Mouse (Mus musculus) lung, adult 10 weeks (tissue): ENCODE data around the gene Adh5. TPM values are rescaled to one million over a fixed set of nuclear protein-coding genes. Genes with fewer than 3 reads are reported as not detected.

Experiments used
- polyA plus RNA-seq: library from polyadenylated mRNA; stranded (reverse); fragments of 350-450 nt; fragmentation: Illumina TruSeq; extraction: RNeasy Lipid Tissue Mini Kit (QIAGEN cat#74804); gene quantifications from one replicate; pipeline ENCODE4 v1.2.3, GENCODE M21; 2014; ENCODE audit warnings: low read depth, low replicate concordance; ENCODE audit not compliant: insufficient read depth

Gene Adh5
- 64.0 TPM for polyA plus RNA-seq

GRCm38 (mm10) chr3:138442612-138443464 is at the start of gene Adh5:
Gene Adh5 (plus strand): TSS chr3:138443093.

GRCm38 (mm10) chr3:138415121-138415690 is 27.7 kb upstream of the Adh5 start, which contains the start of gene Adh4:
Gene Adh4 (plus strand): TSS chr3:138415466.

GRCm38 (mm10) chr3:138489327-138490033 is 46.6 kb downstream of the Adh5 start, which contains the start of gene Metap1:
Gene Metap1 (minus strand): TSS chr3:138489515.

Other genes with a start within 250 kb of the Adh5 start
- not detected for gene 4930579F01Rik, start 249.3 kb upstream of the Adh5 start, polyA plus RNA-seq
- 11.1 TPM for gene Adh7, start 225.3 kb upstream of the Adh5 start, polyA plus RNA-seq
- 162 TPM for gene Adh1, start 182.1 kb upstream of the Adh5 start, polyA plus RNA-seq
- gene Adh6a, start 129.8 kb upstream of the Adh5 start, polyA plus RNA-seq: not detected
- gene Adh6b, start 101.3 kb upstream of the Adh5 start, polyA plus RNA-seq: 0.40 TPM
- gene Adh4, start 27.6 kb upstream of the Adh5 start, polyA plus RNA-seq: not detected
- gene Metap1, start 46.4 kb downstream of the Adh5 start, polyA plus RNA-seq: 14.4 TPM
- 56.5 TPM for gene Eif4e, start 83.1 kb downstream of the Adh5 start, polyA plus RNA-seq